23 mouse cellular contexts compared by ENCODE assay signal in the genomic region with DNA sequence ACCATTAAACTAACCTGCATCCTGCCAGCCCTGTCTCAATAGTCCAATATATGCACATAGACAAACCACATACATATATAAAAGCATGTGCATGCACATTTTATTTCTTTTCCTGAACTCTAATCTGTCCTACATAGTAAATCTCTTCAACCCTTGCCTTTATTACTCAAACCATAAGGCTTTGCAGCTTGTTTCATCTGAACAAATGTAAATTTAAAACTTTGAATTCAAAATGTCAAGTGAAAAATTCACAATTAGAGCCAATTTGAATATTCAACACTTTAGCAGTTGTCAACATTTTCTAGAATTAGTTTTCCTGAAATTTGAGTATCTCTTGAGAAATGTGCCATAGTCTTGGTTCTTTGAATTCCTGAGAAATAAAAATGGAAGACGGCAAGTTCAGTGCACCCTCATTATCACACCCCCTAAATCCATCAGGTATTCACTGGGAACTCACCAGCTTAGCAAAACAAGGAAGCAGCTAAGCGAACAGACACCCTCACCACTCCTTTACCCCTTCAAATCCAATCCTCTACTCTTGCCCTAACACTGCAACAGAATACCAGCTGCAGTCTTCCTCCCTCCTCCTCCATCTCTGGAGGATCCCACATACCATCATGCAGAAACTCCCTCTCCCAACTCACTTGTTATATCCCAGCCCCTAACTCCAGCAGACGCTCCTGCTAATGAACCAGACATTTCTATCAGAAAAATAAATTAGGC. TPM values are rescaled to one million over a fixed set of nuclear protein-coding genes. Genes with fewer than 3 reads are reported as not detected.
"Had no signal": no experiment of that assay in that cellular context is flagged by ENCODE, and none has a peak within 500 bp of the region (broad histone marks: within the 10 kb centered on the region; RNA-seq: fewer than 3 reads in every experiment).

No protein-coding gene starts in this region.

- H3K4me3 ChIP-seq: kidney, embryonic 15.5 days; limb, embryonic 13.5 days; midbrain, embryonic 12.5 days; neural tube, embryonic 13.5 days had no signal

- H3K27ac ChIP-seq: kidney, embryonic 15.5 days; limb, embryonic 13.5 days; liver, embryonic 14.5 days; midbrain, embryonic 12.5 days; neural tube, embryonic 13.5 days had no signal

- H3K9ac ChIP-seq: kidney, embryonic 15.5 days; limb, embryonic 13.5 days; liver, embryonic 14.5 days; midbrain, embryonic 12.5 days; neural tube, embryonic 13.5 days had no signal

- H3K9me3 ChIP-seq: kidney, embryonic 15.5 days; limb, embryonic 13.5 days; midbrain, embryonic 12.5 days; neural tube, embryonic 13.5 days had no signal

- H3K36me3 ChIP-seq: kidney, embryonic 15.5 days; limb, embryonic 13.5 days; midbrain, embryonic 12.5 days; neural tube, embryonic 13.5 days had no signal

- DNase-seq: kidney, postnatal 14 days; left cerebral cortex, postnatal 4 days; lung, adult 18-20 months; retina, postnatal 1 day; right cerebral cortex, postnatal 4 days; spleen, adult 18-20 months; thymus, adult 2 months; thymus, postnatal 36 days had no signal

- H3K4me2 ChIP-seq: kidney, embryonic 15.5 days; limb, embryonic 13.5 days; midbrain, embryonic 12.5 days; neural tube, embryonic 13.5 days had no signal

- ATAC-seq: midbrain, embryonic 16.5 days had no signal

- H3K4me1 ChIP-seq: kidney, embryonic 15.5 days; limb, embryonic 13.5 days; midbrain, embryonic 12.5 days; neural tube, embryonic 13.5 days had no signal

- H3K27me3 ChIP-seq: kidney, embryonic 15.5 days; limb, embryonic 13.5 days; midbrain, embryonic 12.5 days; neural tube, embryonic 13.5 days had no signal

RNA-seq across cellular contexts. Expression of gene Gm4340, which starts 16.6 kb away (rescaled TPM):
- total RNA-seq: layer of hippocampus, postnatal 10 days; left cerebral cortex, adult 18-20 months; left cerebral cortex, postnatal 10 days; left cerebral cortex, postnatal 4 days; liver, adult 2 months; megakaryocyte-erythroid progenitor cell, adult 5-6 weeks had no signal
- polyA plus RNA-seq: kidney, embryonic 15.5 days; large intestine, adult 2 months; limb, embryonic 13.5 days; liver, adult 2 months; liver, embryonic 14.5 days; lung, embryonic 16.5 days; midbrain, embryonic 12.5 days; midbrain, embryonic 16.5 days; neural tube, embryonic 13.5 days; stomach, embryonic 14.5 days; testis, adult 2 months; thymus, adult 2 months had no signal

RNA-seq across cellular contexts. Expression of gene Gm20765, which starts 25.1 kb away (rescaled TPM):
- total RNA-seq: layer of hippocampus, postnatal 10 days; left cerebral cortex, adult 18-20 months; left cerebral cortex, postnatal 10 days; left cerebral cortex, postnatal 4 days; liver, adult 2 months; megakaryocyte-erythroid progenitor cell, adult 5-6 weeks had no signal
- polyA plus RNA-seq: kidney, embryonic 15.5 days; large intestine, adult 2 months; limb, embryonic 13.5 days; liver, adult 2 months; liver, embryonic 14.5 days; lung, embryonic 16.5 days; midbrain, embryonic 12.5 days; midbrain, embryonic 16.5 days; neural tube, embryonic 13.5 days; stomach, embryonic 14.5 days; testis, adult 2 months; thymus, adult 2 months had no signal

RNA-seq across cellular contexts. Expression of gene Gm21312, which starts 33.6 kb away (rescaled TPM):
- total RNA-seq: layer of hippocampus, postnatal 10 days; left cerebral cortex, adult 18-20 months; left cerebral cortex, postnatal 10 days; left cerebral cortex, postnatal 4 days; liver, adult 2 months; megakaryocyte-erythroid progenitor cell, adult 5-6 weeks had no signal
- polyA plus RNA-seq: kidney, embryonic 15.5 days; large intestine, adult 2 months; limb, embryonic 13.5 days; liver, adult 2 months; liver, embryonic 14.5 days; lung, embryonic 16.5 days; midbrain, embryonic 12.5 days; midbrain, embryonic 16.5 days; neural tube, embryonic 13.5 days; stomach, embryonic 14.5 days; testis, adult 2 months; thymus, adult 2 months had no signal

RNA-seq across cellular contexts. Expression of gene Gm21304, which starts 42.1 kb away (rescaled TPM):
- total RNA-seq: layer of hippocampus, postnatal 10 days; left cerebral cortex, adult 18-20 months; left cerebral cortex, postnatal 10 days; left cerebral cortex, postnatal 4 days; liver, adult 2 months; megakaryocyte-erythroid progenitor cell, adult 5-6 weeks had no signal
- polyA plus RNA-seq: kidney, embryonic 15.5 days; large intestine, adult 2 months; limb, embryonic 13.5 days; liver, adult 2 months; liver, embryonic 14.5 days; lung, embryonic 16.5 days; midbrain, embryonic 12.5 days; midbrain, embryonic 16.5 days; neural tube, embryonic 13.5 days; stomach, embryonic 14.5 days; testis, adult 2 months; thymus, adult 2 months had no signal

RNA-seq across cellular contexts. Expression of gene Gm8764, which starts 50.6 kb away (rescaled TPM):
- total RNA-seq: layer of hippocampus, postnatal 10 days; left cerebral cortex, adult 18-20 months; left cerebral cortex, postnatal 10 days; left cerebral cortex, postnatal 4 days; liver, adult 2 months; megakaryocyte-erythroid progenitor cell, adult 5-6 weeks had no signal
- polyA plus RNA-seq: kidney, embryonic 15.5 days; large intestine, adult 2 months; limb, embryonic 13.5 days; liver, adult 2 months; liver, embryonic 14.5 days; lung, embryonic 16.5 days; midbrain, embryonic 12.5 days; midbrain, embryonic 16.5 days; neural tube, embryonic 13.5 days; stomach, embryonic 14.5 days; testis, adult 2 months; thymus, adult 2 months had no signal
